Mouse (Mus musculus): ENCODE data around the gene Apoa2. TPM values are rescaled to one million over a fixed set of nuclear protein-coding genes. Genes with fewer than 3 reads are reported as not detected.
"Not testable (repeated sequence)": the region's sequence is repeated elsewhere in the genome, so short reads cannot be mapped to it uniquely, and the experiment has no call there.

Apoa2 gene
- total RNA-seq, 2 experiments from 2014 or later, result 3.7 to 6.9 TPM

GRCm38 (mm10) chr1:171234126-171234525 is 9.3 kb downstream of the Apoa2 start, which contains the start of gene Fcer1g:
TSS of gene Fcer1g (minus strand) at chr1:171234365.
- peak; percentile 64 for ATAC-seq (replicated peaks; ENCODE audit: poor library complexity, severe bottlenecking)

GRCm38 (mm10) chr1:171234538-171234937 is 9.7 kb downstream of the Apoa2 start:
- peak; percentile 24 for ATAC-seq (replicated peaks; ENCODE audit: poor library complexity, severe bottlenecking)

- no peak for ATAC-seq (replicated peaks; ENCODE audit: poor library complexity, severe bottlenecking)
Measured at GRCm38 (mm10) chr1:171235791-171236190, 10.9 kb downstream of the Apoa2 start.

GRCm38 (mm10) chr1:171237438-171237837 is 12.6 kb downstream of the Apoa2 start:
- ATAC-seq (replicated peaks; ENCODE audit: poor library complexity, severe bottlenecking), result no peak

- ATAC-seq (replicated peaks; ENCODE audit: poor library complexity, severe bottlenecking), result peak; percentile 65
Measured at GRCm38 (mm10) chr1:171238463-171238862, 13.6 kb downstream of the Apoa2 start.

- no peak for ATAC-seq (replicated peaks; ENCODE audit: poor library complexity, severe bottlenecking)
Measured at GRCm38 (mm10) chr1:171239992-171240744, 15.3 kb downstream of the Apoa2 start.

- no peak for ATAC-seq (replicated peaks; ENCODE audit: poor library complexity, severe bottlenecking)
Measured at GRCm38 (mm10) chr1:171240911-171241310, 16.1 kb downstream of the Apoa2 start.

GRCm38 (mm10) chr1:171241952-171242351 is 17.1 kb downstream of the Apoa2 start:
- ATAC-seq (replicated peaks; ENCODE audit: poor library complexity, severe bottlenecking), result not testable (repeated sequence)

GRCm38 (mm10) chr1:171245353-171245752 is 20.5 kb downstream of the Apoa2 start:
- ATAC-seq (replicated peaks; ENCODE audit: poor library complexity, severe bottlenecking), result no peak

GRCm38 (mm10) chr1:171246709-171247452 is 22.0 kb downstream of the Apoa2 start:
- ATAC-seq (replicated peaks; ENCODE audit: poor library complexity, severe bottlenecking), result peak; percentile 94

- ATAC-seq (replicated peaks; ENCODE audit: poor library complexity, severe bottlenecking), result peak; percentile 32
Measured at GRCm38 (mm10) chr1:171247453-171247841, 22.6 kb downstream of the Apoa2 start.

GRCm38 (mm10) chr1:171247916-171248315 is 23.1 kb downstream of the Apoa2 start:
- no peak for ATAC-seq (replicated peaks; ENCODE audit: poor library complexity, severe bottlenecking)

GRCm38 (mm10) chr1:171248386-171249226 is 23.8 kb downstream of the Apoa2 start:
- no peak for ATAC-seq (replicated peaks; ENCODE audit: poor library complexity, severe bottlenecking)

GRCm38 (mm10) chr1:171249913-171250600 is 25.2 kb downstream of the Apoa2 start, which contains the start of gene Adamts4:
TSS of gene Adamts4 (plus strand) at chr1:171250421.
- ATAC-seq (replicated peaks; ENCODE audit: poor library complexity, severe bottlenecking), result no peak

GRCm38 (mm10) chr1:171250680-171251593 is 26.1 kb downstream of the Apoa2 start, which contains the start of gene Ndufs2:
TSS of gene Ndufs2 (minus strand) at chr1:171251388.
- no peak for ATAC-seq (replicated peaks; ENCODE audit: poor library complexity, severe bottlenecking)

GRCm38 (mm10) chr1:171251594-171252324 is 26.9 kb downstream of the Apoa2 start:
- ATAC-seq (replicated peaks; ENCODE audit: poor library complexity, severe bottlenecking), result no peak

GRCm38 (mm10) chr1:171252415-171252814 is 27.6 kb downstream of the Apoa2 start:
- ATAC-seq (replicated peaks; ENCODE audit: poor library complexity, severe bottlenecking), result no peak

All from granulocyte monocyte progenitor cell, adult 5-6 weeks (primary cell).